Mouse (Mus musculus): ENCODE data around the gene Ccdc151. TPM values are rescaled to one million over a fixed set of nuclear protein-coding genes. Genes with fewer than 3 reads are reported as not detected.

Ccdc151 gene
- total RNA-seq (2021): 1.3 and 3.7 TPM in 2 replicates
- long read RNA-seq, partial matches to known transcripts: 1 of 1 reads
- long read RNA-seq, other reads (novel, unspliced or antisense): 0 of 1 reads

GRCm38 (mm10) chr9:22002194-22003162 lies at the start of gene Ccdc151, which contains the start of gene Prkcsh:
Gene Ccdc151 (minus strand): TSS chr9:22002634.
Gene Prkcsh (plus strand): TSS chr9:22002806.
- DNase-seq: peak; percentile 98

- peak; percentile 47 for DNase-seq
These were observed 49.5 kb upstream of the Ccdc151 start, which contains the start of gene Elavl3 for GRCm38 (mm10) chr9:22051958-22052254. Gene Elavl3 (minus strand): TSS chr9:22052023.

GRCm38 (mm10) chr9:22051161-22051957 lies 48.9 kb upstream of the Ccdc151 start:
- no peak for DNase-seq

GRCm38 (mm10) chr9:22050351-22050889 lies 48.0 kb upstream of the Ccdc151 start:
- peak; percentile 67 for DNase-seq

- no peak for DNase-seq
These were observed 47.4 kb upstream of the Ccdc151 start for GRCm38 (mm10) chr9:22049721-22050270.

GRCm38 (mm10) chr9:22049315-22049714 lies 46.9 kb upstream of the Ccdc151 start:
- no peak for DNase-seq

- no peak for DNase-seq
These were observed 44.9 kb upstream of the Ccdc151 start for GRCm38 (mm10) chr9:22047329-22047728.

- DNase-seq: no peak
These were observed 39.4 kb upstream of the Ccdc151 start for GRCm38 (mm10) chr9:22041832-22042231.

GRCm38 (mm10) chr9:22037826-22038225 lies 35.4 kb upstream of the Ccdc151 start:
- no peak for DNase-seq

- DNase-seq: no peak
These were observed 33.0 kb upstream of the Ccdc151 start for GRCm38 (mm10) chr9:22035300-22036044.

GRCm38 (mm10) chr9:22030386-22030785 lies 28.0 kb upstream of the Ccdc151 start:
- no peak for DNase-seq

- DNase-seq: no peak
These were observed 26.0 kb upstream of the Ccdc151 start for GRCm38 (mm10) chr9:22028467-22028866.

GRCm38 (mm10) chr9:22024592-22024991 lies 22.2 kb upstream of the Ccdc151 start:
- DNase-seq: no peak

- no peak for DNase-seq
These were observed 14.9 kb upstream of the Ccdc151 start for GRCm38 (mm10) chr9:22017208-22017825.

- no peak for DNase-seq
These were observed 13.8 kb upstream of the Ccdc151 start for GRCm38 (mm10) chr9:22016245-22016644.

- no peak for DNase-seq
These were observed 10.3 kb upstream of the Ccdc151 start for GRCm38 (mm10) chr9:22012731-22013130.

- DNase-seq: no peak
These were observed 8.6 kb upstream of the Ccdc151 start for GRCm38 (mm10) chr9:22011055-22011454.

GRCm38 (mm10) chr9:22004546-22004945 lies 2.1 kb upstream of the Ccdc151 start:
- no peak for DNase-seq

GRCm38 (mm10) chr9:22003163-22003554 lies 725 bp upstream of the Ccdc151 start:
- peak; percentile 20 for DNase-seq

- no peak for DNase-seq
These were observed 801 bp downstream of the Ccdc151 start for GRCm38 (mm10) chr9:22001633-22002032.

GRCm38 (mm10) chr9:22000296-22000695 lies 2.1 kb downstream of the Ccdc151 start:
- DNase-seq: no peak

Measured in adrenal gland, postnatal 25 days (tissue).